Mouse (Mus musculus): ENCODE results near the gene Cldn18.

Cldn18 gene

DNA sequence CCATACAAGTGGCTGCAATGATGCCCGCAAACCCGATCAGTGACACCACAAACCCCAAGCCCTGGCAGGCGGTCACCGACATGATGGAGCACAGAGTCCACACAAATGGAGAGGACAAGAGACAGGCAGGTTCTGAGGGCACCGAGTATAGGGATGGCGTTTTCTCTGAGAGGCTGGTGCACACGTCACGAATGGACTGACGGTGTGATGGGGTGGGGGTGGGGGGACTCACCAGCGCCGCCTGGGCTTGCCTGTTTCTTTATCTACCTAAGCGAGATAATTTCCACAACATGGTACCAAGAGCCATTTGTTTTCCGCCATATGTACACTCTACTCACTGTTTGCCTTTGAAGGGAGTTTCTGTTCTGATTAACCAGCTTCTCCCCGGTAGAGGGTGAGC is at the start of gene Cldn18:
Gene Cldn18 (minus strand): TSS at position 134 of the 400 bp plus-strand sequence.
- DNase-seq (ENCODE audit: low spot score) = no peak

DNA sequence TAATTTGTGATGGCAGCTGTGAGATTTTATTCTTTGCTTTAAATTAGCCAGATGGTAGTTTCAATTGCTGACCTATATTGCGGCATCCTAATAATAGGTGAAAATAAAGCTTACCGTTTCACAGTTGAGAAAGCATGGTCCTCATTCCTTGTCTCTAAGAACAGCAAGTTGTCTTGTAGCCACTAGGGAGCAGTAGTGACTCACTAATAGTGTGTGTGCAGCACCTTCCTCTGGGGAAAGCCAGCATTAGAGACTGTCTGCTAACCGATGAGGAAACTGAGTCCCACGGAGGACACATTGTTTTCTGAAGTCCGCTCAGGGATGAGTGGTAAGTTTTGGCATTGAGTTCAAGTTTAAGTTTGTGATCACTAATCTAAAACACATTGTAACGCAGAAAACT is 46.5 kb upstream of the Cldn18 start:
- DNase-seq (ENCODE audit: low spot score) = no peak

DNA sequence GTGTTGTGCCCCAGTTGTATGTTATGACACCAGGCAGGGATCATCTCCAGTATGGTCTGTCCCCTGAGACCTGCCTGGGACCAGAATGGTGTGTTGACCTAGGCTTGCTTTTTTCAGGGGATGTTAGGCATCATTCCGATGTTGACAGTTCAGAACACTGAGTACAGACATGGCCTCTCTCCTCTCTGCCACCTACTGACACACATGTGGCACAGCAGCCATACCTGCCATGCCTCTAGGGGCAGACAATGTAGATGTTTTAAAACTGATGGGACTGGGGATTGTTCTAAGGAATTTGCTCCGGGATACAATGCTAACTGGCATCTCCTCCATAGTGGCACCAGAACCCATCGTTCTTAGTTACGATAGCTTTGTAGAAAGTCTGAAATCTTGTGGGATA is 33.2 kb upstream of the Cldn18 start:
- DNase-seq (ENCODE audit: low spot score) = no peak

DNA sequence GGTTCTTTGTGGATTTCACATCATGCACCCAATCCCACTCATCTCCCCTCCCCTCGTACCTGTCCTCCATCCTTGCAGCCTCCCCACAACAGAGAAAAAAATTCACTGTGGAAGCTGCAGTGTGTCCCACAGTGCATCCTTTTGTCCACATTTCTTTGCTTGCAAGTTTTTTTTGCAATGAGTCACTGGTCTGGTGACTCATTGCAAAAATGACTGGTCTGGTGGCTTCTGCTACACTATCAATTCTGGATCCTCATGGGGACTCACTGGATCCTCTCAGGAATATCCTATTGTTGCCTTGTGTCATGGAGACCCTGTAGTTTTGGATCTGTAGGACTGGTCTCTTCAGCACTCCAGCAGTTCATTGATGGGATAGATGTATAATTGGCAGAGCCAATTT is 31.2 kb upstream of the Cldn18 start:
- no peak for DNase-seq (ENCODE audit: low spot score)

DNA sequence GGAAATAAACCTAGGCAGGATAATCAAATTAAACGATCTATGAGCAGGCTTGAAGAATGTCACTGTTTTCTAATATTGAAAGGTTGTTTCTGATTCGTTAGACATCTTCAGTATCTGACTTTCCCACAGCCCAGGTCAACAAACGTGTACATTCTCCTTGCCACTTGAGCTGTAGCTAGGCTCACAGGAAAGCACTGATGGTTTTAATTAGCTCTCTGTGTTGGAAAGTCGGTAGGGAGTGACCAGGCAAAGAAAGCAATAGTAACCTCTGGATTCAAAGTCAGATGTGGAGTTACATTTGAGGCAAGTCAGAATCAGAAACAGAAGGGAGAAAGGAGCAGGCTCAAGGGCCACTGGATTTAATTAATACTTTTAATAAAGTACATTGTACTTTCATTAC is 30.7 kb upstream of the Cldn18 start:
- no peak for DNase-seq (ENCODE audit: low spot score)

DNA sequence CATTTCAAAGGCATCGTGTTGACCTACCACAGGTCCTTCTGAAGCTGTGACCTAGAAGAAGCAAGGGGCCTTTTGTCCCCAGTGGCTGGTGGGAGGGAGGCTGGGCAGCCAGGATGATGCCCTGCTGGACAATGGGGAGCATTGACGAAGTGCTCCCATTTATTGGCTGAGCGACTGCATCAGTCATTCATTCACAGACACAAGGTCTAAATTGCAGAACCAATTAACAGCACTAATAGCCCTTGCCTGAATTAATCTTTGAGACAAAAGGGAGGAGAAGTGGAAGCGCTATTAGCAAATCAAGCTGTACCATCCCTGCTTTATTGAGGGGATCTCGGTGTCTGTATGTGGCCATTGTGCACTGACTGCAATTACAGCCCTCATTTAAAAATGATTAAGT is 27.5 kb upstream of the Cldn18 start:
- DNase-seq (ENCODE audit: low spot score) = no peak

DNA sequence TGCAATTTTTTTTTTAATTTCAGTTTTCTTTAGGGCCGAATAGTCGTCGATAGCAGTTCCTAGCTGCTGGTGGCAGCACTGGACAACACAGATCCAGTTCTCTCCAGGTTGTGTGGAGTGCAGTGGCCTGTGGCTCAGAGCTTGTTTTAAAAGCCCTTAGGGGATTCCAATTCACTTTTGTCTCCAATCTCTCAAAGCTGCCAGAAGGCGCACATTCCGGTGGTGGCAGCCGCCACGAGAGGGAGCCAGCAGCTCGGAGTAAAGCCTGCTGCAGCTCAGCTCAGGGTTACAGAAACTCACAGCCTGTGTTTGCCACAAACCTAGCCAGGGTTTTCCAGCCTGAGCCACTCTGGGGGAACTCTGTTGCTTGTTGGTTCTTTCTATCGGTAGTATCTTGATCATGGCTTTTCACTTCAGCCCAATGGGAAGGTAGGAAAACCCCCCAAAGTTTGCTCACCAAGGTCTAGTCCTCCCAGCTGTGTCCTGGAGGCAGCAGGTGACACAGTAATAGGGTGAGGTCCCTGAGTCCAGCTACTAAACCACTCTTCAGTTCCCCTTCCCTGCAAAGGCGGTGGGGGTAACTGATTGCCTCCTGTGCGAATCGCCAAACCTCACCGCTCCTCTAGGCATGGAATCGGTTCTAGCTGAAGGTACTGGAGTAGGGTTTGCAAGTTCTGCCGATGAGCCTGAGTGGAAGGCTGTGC is 13.0 kb upstream of the Cldn18 start:
- DNase-seq (ENCODE audit: low spot score) = no peak

DNA sequence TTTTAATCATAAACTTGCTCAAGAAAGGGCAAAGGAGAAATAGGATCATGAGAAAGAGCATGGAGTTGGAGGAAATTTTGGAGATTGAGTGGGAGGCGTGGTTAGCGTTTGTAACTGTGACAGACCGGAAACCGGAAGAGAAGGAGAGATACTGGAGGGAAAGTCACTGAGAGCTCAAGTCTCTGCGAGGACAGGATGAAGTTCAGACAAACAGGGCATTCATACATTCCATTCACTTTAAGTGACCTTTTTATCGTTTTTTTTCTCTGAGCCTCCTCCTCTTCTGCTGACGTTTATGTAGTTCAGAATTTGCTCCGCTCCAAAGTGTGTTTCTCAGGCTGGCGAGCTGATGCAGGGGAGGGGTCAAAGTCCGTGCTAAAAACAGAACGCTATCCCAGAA is 10.8 kb upstream of the Cldn18 start:
- no peak for DNase-seq (ENCODE audit: low spot score)

DNA sequence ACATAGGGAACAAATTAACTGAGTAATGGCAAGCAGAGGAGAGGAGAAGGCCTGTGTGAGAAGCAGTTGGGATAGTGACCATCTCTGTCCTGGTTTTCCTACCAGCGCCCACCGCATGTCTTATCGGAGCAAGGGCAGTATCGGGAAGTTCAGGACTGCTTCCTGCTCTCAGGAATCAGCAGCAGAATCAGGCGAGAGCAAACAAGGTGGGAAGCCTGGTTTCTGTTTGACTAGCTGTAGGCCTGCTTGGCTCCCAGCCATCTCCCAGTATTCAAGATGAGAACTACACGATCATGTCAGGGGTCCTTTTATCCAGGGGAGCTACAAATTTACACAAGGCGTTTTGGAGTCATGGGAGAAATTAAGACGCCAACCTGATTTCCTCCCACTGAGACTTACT is 8.2 kb upstream of the Cldn18 start:
- no peak for DNase-seq (ENCODE audit: low spot score)

DNA sequence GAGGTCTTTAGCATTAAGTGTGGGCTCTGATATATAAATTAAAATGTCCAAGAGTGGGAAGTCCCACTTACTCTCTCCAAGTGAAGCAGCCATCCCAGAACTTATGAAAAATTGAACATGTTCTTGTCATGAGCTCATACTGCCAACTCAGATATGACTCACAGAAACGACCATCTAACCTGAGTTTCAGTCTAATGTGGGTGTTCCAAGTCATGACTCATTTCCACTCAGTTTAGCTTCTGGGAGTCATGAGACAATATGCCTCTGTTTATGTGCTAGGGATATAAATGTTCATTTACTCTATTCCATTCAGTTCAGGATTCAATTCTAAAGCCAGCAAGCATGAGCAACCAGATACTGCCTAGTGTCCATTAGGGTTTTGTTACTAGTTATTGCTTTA is 2.9 kb upstream of the Cldn18 start:
- no peak for DNase-seq (ENCODE audit: low spot score)

DNA sequence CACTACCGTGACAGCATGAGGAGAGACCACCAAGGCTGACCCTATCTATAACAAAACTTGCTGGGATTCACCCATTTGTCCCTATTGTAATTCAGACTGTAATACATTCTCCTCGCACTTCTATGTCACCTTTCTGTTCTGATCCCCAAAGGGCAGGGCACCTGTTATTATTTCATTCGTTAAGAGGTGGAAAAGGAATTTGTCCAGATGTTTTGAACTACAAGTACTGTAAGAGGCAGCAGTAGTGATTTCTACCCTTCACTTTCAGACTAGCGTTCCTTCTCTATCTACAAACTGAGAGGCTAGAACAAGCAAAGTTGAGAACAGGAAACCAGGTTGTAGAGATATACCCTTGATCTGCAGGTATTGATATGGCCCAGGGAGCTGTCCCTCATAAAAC is 6.8 kb downstream of the Cldn18 start:
- no peak for DNase-seq (ENCODE audit: low spot score)

DNA sequence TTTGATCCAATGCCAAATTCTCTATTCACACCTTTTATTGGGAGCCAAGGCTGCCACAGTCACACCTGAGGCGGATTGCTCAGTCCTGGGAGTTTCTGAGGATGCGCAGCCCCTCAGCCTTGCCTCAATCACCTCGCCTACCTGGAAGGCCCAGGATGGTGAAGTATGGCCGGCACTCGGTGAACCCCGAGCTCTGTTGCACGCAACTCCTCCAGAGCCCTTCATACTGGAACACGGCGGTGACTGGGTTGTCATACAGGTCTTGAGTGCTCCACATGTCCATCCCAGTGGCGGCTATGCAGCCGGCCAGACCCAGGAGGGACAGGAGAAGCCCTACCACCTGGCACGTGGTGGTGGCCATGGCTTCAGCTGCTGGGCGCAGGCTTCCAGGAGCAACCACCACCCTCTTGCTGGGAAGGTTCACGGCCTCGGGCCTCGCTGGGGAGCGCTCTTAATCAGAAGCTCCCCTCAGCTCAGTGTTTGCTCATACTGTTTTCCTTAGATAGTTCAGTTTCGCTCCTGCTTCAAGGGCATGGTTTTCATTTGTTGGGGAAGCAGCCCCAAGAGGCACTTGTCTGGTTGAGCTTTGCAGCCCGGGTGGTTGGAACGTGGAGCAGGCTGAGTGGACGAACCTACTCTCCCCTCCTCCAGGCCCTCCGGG is 7.3 kb downstream of the Cldn18 start:
- DNase-seq (ENCODE audit: low spot score) = no peak

DNA sequence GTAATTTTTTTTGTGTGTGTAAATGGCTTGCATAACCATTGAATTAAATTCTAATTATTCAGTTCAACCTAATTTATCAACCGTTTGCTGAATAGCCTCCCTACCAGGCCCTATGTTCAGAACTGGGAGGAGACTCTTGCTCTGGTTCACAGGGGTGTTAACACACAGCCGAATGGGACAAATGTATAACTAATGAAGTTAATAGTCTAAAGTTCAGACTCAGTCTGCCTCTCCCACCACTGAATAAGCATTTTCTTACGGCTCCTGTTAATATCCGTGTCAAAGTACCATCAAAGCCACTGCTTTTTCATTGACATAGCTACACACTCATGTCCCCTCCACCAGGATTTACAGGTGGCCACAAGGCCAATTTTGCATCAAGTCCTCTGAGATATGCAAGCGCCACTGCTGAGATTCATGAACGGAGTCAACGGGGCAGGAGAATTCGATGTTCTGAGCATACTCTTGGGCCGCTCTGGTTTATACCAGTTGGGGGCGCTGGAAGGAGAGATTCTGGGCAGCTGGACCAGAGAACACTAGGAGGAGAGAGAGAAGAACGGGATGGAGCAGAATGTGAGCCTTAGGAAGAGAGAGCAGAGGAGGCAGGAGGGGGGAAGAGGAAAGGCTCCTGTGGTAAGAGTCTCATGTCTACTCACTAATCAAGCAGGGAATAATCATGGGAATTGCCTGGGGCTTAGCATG is 9.5 kb downstream of the Cldn18 start:
- no peak for DNase-seq (ENCODE audit: low spot score)

DNA sequence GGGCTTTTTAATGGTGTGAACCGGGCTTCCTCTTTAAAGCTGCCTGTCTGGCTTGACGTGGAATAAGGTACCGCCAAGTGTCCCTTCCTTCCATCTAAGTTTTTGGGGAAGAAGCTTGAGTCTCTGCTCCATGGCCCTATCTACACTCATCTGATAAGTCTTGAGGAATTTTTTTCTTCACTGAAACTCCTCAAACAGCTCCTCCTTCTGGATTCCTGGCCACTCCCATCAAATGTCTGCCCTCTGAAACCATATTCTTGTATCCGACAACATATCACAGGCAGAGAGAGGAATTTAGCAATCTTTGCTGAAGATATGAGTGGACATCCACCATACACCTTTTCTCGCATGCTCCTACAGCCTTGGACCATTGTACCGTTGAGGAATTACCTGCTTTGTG is 10.8 kb downstream of the Cldn18 start:
- no peak for DNase-seq (ENCODE audit: low spot score)

DNA sequence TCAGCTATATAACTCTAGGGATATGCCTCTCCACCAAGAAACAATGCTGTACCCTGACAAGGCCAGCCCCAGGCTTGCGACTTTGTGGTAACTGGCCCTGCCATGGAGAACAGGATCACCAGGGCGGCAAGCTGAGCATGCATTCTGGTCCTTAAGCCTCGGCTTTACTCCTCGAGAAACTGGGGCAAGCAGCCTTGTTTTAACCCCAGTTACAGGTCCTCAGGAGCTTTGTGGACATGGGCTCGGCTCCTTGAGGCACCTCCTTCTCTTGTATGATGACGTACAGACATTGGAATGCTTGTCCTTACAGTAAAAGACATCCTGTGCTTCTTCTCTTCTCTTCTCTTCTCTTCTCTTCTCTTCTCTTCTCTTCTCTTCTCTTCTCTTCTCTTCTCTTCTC is 13.4 kb downstream of the Cldn18 start:
- DNase-seq (ENCODE audit: low spot score) = no peak

DNA sequence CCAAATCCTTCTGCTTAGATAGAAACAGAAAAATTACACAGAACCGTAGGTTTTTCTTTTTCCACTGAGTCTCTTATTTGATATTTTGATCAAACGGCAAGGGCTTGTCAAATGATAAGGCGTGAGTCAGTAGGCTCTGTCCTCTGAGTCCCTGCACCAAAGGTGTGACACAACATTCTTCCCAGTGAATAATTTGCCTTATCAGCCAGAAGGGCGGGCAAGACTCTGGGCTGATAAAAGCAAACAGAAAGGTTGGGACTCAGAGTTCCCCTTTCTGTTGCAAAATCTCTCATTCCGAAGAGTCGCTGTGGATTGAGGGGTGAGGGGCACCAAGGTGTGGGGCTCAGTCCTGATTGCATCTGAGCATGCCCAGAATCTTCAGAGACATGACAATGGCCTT is 14.9 kb downstream of the Cldn18 start:
- DNase-seq (ENCODE audit: low spot score) = no peak

DNA sequence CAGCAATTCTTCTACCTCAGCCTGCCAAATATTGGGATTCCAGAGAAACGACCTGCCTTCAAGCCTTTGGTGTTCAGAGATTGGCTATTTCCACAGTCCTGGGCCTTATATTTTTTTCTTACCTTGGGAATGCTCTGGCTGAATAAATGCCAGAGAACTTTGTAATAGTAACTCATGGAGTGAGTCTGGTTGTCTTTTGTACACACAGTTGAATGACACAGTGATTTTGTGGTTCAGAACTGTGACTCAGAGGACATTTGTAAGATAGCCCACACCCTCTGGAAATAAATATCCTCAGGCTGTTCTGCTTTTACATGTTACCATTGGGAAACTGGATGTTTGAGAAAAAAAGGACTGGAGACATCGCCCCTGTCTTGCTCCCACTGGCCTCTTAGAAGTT is 15.9 kb downstream of the Cldn18 start:
- no peak for DNase-seq (ENCODE audit: low spot score)

DNA sequence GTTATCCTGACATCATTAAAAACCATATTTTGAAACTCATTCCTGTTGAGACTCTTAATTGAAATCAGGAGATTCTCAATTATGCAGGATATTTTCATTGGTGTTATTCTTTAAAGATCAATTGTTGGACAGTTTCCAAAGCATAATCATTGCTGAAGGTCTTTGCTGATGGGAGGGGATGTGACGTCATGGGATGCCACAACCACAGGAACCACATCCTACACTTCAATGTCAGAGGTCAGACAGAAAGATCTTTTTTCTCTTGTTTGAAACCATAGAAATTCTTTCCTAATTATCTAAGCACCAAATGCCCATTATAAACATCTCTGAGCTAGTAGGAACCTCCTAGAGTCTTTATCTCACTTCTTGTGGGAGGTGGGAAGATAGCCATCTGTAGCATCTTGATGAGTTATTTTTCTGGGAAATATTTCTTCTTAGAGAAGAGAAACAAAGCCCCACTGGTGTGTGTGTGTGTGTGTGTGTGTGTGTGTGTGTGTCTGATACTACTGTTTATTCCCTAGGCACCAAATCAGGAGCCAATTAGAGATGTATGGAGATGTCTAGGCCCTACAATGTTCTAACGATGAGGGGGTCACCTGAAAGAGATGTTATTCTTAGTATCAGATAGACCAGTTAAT is 17.2 kb downstream of the Cldn18 start:
- no peak for DNase-seq (ENCODE audit: low spot score)

DNA sequence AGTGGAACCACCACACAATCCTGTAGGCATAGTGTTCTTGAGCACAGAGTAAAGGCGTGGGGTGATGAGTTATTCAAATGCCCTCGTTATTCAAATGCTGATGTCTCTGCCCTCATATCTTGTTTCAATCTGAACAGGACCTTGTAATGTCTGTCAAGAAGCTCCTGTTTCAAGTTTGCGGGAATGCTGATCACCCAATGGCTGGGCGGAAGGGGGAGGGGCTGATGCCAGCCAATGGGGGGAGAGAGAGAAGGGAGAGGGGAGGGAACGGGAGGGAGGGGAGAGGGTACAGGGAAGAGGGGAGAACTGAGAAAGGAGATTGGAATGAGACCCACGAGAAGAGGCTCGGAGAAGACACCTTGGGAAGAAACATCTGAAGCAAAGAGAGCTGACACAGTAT is 22.1 kb downstream of the Cldn18 start:
- no peak for DNase-seq (ENCODE audit: low spot score)

DNA sequence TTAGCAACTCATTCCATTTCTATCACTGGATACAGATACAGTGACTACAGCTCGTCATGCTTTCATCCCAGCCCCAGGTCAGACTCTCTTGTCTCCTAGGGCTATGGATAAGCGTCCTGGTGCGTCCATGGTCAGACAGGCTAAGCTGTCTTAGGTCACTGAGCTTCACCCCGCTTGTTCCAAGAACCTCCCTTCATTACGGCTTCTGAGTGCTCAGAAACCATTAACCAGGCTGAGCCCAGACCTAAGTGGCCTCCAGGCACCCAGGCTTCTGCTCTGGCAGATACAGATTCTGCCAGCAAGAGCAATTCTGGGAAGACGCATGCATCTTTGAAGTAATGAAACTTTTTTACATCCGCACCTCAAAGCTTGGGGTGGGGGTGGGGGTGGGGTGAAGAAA is 26.7 kb downstream of the Cldn18 start:
- no peak for DNase-seq (ENCODE audit: low spot score)

DNA sequence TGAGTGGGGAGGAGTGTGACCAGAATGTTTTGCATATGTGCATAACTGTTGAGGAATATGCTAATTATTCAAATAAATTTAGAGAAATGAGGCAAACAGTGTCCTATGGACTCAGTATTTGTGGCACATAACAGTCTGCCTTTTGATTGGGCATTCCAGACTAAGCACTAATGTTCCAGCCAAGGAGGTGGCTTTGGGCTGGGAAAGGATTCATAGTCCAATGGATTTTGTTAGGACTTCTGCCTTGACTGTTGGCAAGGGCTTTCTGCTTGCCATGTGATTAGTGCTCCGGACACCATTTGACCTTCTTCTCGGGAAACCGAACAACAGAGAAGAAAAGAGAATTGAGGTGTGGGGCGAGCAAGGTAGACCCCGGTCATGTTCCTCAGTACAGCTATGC is 27.3 kb downstream of the Cldn18 start:
- DNase-seq (ENCODE audit: low spot score) = no peak

DNA sequence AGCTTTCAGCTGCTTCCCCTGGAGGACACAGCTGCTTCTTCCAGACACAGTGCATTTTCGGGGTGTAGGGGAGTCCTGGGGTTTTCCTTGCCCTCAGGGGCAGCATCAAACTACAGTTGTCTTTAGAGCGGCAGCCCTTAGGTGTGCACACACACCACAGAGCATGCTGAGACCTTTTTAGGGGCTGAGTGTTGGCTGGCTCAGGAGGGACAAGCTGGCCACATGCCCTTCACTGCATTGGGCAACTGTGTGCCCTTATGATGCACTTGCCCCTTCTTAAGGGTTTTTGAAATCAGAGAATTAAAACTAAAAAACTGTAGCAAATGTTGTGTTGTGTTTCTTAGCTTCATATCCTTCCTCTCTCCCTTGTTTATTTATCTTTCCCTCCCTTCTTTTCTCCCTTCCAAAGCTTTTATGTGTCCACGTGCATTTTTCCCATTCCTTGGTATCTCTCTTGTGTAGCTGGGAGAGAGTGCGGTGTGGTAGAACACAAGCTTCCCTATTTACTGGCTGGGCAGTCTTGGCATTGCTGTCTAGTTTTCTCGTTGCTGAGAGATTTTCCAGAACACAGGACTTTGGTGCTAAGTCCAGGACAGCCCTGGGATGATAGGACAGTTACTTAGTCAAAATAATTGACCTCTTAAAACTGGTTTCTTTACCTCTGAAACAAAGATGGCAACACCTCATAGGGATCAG is 31.4 kb downstream of the Cldn18 start:
- DNase-seq (ENCODE audit: low spot score) = no peak

All from T-cell, adult 2 months (primary cell).